Mouse (Mus musculus) cerebellum, adult 8-10 months (tissue): ENCODE data around the gene Snrpd2.

Experiments
- DNase-seq: peaks from one replicate; pipeline ENCODE4 v3.0.0; 2022

The Snrpd2 gene

DNA sequence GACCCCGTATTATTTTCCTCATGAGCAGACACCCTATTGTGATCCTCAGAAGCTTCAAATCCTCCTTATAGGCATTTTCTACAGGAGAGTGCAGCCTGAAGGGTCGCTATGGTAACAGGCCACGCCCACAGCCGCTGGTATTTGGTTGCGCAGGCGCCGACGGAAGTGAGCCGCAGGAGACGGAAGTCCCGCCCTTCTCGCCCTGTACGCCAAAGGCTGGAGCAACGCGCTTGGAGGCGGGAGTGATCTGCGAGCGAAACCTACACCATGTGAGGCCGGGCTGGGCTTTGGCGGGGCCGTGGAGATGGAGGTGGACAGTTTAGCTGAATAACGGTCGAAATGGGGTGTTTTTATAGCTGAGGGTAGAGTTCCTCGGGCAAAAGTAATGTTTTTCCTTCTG lies at the start of gene Snrpd2:
TSS of gene Snrpd2 (plus strand) at position 97 of the 400 bp plus-strand sequence.
- peak; percentile 96 for DNase-seq

- DNase-seq: no peak
These were observed 49.2 kb upstream of the Snrpd2 start for GRCm38 (mm10) chr7:19100290-19100689.

- DNase-seq: no peak
These were observed 45.8 kb upstream of the Snrpd2 start for GRCm38 (mm10) chr7:19103741-19104140.

GRCm38 (mm10) chr7:19104486-19104885 lies 45.0 kb upstream of the Snrpd2 start:
- no peak for DNase-seq

DNA sequence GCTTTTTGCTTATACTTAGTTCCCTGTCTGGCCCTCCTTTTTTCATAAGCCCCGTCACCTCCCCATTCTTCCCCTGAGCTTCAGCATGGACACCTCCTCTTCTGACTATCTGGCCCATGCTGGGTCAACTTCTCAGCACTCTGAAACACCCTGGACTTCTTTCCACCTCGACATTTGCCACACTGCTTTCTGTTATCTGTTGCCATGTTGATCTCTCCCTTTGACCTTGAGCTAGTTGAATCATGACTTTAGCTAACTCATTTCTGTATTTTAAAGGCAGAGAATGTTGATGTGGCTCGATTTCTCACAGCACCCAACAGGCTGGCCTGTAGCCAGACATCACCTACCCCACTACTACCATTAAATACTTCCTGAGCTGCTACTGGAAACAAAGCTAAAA lies 42.1 kb upstream of the Snrpd2 start:
- no peak for DNase-seq

DNA sequence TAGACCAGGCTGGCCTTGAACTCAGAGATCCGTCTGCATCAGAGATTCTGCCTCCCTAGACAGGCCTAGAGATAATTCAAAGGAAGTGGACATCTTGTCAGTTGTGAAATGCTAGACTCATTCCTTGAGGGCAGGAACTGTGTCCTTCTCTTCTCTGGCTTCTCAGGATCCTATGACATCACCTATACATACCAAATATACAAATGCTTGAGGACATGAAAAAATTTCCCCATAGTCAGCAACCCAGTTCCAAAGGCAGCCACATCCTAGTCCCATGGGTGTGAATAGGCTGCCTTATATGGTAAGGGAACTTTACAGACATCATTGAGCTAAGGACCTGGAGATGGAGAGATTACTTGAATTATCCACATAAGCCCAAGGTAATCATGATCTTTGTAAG lies 40.0 kb upstream of the Snrpd2 start:
- no peak for DNase-seq

DNA sequence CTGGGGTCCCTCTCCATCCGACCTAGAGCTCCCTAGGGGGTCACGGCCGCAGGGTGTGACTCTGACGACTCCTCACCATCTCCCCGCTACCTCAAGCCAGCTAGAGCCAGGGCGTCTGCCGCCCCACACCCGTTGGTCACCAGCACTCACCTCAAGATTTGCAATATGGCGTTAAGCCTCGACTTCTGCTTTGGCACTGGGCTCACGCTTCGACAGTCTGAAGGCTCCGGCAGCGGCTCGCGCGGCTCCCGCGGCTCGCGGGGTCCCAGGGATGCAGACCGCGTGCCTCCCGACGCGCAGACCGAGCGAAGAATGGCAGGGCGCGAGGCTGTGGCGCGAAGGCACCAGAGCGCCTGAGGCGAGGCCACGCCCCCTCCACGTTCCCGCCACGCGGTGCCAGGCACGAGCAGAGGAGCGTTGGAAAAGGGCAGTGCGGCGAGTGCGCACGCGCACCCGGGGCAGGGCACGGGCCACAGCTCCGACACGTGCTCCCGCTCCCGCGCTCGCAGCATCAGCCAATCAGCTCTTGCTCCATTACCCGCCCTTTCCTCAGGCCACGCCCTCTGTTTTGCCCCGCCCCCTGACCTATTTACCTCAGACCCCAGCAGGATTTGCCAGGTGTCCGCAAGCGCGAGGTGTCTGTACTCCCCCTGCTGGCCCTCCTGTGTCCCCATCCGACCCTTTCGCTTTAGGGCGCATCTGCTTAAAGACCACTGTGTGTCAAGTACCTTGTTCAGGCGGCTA lies 31.3 kb upstream of the Snrpd2 start, which contains the start of gene Gm4969:
TSS of gene Gm4969 (minus strand) at position 341 of the 744 bp plus-strand sequence.
- DNase-seq: peak; percentile 69

DNA sequence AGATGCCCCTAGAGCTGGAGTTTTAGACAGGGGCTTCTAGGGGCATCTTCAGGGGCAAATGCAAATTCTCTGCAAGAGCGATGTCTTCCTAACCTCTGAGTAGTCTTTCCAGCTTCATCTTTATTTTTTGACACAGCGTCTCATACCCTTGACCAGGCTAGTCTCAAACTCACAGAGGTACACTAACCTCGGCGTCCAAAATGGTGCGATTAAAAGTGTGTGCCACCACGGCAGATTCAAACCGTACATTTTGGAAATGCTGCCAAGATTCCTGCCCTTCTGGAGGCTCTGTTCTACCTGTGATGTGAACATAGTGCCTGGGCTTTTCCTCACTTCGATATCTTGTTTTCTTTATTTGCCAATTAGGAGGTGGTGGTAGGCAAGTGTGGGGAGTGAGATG lies 30.4 kb upstream of the Snrpd2 start:
- DNase-seq: no peak

GRCm38 (mm10) chr7:19119631-19120429 lies 29.7 kb upstream of the Snrpd2 start, which contains the start of gene Fbxo46:
Fbxo46 (plus strand) TSS chr7:19119859.
- peak; percentile 89 for DNase-seq

DNA sequence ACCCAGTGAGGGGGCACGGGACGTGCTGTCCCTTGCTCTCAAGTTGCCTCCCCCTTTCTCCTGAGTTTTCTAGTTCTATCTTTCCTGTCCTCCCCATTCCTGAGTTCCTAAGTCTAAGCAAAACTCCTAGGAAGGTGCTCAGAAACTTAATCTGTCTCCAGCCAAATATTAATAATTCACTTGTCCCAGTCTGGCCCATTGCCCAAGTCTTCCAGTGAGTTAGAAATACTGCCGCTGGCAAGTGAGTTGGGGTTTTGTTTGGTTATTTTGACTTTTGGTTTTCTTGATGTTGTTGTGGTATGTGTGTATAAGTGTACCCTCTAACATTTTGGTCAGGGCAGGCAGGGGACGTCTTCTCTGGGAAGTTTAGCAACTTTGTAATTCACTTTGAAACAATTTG lies 27.8 kb upstream of the Snrpd2 start:
- DNase-seq: no peak

DNA sequence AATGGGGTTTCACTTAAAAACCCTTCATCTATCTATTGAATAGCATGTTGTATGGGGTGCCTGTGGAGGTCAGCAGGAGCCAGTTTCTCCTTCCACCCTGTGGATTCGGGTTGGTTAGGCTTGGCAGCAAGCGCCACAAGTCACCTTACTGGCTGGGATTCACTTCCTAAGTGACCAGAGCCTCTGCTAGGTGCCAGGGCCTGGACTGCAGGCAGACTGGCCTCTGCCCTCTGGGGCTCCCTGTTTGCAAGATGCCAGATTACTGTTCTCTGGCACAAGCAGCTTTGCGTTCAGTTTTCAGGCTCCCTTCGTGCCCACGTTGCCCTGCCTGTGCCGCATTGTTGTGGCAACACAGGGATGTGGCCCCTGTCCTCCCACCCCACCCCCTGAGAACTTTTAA lies 24.8 kb upstream of the Snrpd2 start:
- no peak for DNase-seq

DNA sequence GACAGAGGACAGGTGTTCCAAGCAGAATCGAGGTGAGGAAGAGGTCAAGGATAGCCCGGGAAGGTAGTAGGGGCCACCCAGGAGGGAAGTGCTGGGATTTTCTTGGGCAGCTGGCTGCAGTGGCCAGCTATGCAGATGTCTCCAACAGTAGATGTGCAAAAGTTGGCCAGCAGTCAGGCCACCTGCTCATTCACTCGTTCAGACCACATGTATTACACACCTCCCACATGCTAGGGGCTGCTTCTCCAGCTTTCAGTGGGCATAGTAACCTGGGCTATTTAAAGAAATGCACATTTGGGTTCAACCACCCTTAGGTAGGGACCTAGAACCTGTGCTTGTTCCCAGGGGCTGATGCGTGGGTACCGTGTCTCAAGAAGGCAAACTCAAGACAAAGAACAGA lies 21.8 kb upstream of the Snrpd2 start:
- no peak for DNase-seq

- no peak for DNase-seq
These were observed 20.1 kb upstream of the Snrpd2 start for GRCm38 (mm10) chr7:19129396-19129795.

DNA sequence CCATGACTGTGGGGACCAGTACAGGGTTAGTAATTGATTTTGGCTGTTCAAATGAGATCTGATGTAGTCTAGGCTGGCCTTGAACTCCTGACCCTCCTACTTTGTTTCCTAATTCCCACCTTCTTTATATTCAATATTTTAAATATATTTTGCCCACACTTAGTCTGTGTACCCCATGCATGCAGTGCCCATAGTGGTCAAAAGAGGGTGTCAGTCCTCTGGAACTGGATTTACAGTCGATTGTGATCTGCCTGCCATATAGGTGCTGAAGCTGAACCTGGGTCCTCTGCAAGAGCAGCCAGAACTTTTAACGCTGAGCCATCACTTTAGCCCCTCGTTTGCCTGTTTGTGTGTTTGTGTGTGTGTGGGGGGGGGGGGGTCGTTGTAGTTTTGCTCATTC lies 18.9 kb upstream of the Snrpd2 start:
- no peak for DNase-seq

- DNase-seq: peak; percentile 95
These were observed 18.1 kb upstream of the Snrpd2 start for GRCm38 (mm10) chr7:19131324-19131848.

- no peak for DNase-seq
These were observed 13.4 kb upstream of the Snrpd2 start for GRCm38 (mm10) chr7:19136168-19136567.

DNA sequence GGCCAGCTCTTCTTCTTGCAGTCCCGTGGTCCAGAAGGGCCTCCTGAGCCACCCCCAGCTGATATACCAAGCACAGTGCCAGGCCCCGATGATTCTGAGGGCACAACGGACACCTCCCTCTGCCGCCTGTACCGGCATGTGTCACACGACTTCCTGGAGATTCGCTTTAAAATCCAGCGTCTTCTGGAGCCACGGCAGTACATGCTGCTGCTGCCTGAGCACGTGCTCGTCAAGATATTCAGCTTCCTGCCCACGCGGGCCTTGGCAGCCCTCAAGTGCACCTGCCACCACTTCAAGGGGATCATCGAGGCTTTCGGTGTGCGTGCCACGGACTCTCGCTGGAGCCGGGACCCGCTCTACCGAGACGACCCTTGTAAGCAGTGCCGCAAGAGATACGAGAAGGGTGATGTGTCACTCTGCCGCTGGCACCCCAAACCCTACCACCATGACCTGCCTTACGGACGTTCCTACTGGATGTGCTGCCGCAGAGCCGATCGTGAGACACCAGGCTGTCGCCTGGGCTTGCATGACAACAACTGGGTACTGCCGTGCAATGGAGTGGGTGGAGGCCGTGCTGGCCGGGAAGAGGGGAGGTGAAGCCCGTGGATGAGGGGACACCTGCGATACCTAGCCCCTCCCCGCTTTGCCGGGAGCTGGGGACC lies 12.7 kb upstream of the Snrpd2 start:
- no peak for DNase-seq

GRCm38 (mm10) chr7:19137380-19137779 lies 12.1 kb upstream of the Snrpd2 start:
- no peak for DNase-seq

- no peak for DNase-seq
These were observed 2.7 kb upstream of the Snrpd2 start for GRCm38 (mm10) chr7:19146793-19147192.

DNA sequence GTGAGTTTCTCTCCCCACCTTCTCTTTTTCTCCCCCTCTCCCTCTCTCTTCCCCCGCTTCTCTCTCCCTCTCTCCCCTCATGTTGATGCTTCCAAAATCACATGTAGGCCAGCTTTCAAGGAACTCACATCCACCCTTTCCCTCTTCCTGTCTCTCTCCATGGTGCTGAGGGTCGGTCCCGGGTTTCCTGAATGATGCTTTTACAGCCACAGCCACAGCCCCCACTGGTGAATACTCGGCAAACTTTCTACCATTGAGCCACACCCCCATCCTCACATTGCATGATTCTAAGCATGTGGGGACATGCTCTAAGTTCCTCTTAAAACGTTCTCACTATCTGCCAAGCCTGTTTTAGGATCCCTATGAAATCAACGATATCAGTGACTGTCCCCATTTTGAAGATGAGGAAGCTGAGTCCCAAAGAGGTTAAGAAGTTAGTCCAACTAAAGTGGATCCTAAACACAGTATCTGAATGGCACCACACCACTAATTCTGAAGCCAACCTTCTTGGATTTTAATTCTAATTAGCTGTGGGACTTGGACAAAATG lies 2.0 kb upstream of the Snrpd2 start:
- DNase-seq: no peak

GRCm38 (mm10) chr7:19148180-19148874 lies 1.2 kb upstream of the Snrpd2 start:
- no peak for DNase-seq

DNA sequence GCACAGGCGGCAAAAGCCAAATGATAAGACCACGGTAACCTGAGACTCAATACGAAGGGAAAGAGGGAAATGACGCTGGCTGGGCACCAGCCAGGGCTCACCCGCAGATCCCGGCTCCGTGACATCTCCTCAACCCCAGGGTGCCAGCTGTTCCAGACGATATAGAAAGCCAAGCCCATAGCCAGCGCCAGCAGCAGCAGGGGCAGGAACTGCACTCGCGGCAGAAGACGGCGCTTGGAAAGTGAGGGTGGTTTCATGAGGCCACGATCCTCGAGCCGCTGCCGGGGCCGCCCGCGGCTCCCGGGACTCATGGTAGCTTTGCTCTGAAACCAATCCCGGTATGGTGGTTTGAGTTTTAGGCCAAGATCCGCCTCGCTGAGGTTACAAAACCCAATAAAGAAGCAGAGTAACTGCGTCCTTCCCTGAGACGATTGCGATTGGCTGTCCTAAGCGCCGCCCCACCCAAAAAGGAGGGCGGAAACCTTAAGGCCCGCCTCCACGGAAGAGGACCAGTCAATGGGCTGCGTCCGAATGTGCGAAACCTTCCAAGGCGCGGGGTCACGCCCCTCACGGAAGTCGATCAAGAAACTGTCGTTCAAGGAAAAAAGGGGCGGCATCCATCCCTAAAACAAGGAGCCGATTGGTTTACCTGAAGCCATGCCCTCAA lies 514 bp upstream of the Snrpd2 start, which contains the start of gene Qpctl:
TSS of gene Qpctl (minus strand) at position 417 of the 667 bp plus-strand sequence.
- DNase-seq: peak; percentile 96
